Mouse (Mus musculus): ENCODE measurements around the gene Rhbg. TPM values are rescaled to one million over a fixed set of nuclear protein-coding genes. Genes with fewer than 3 reads are reported as not detected.
A peak's percentile ranks its signal among the peaks of the same experiment; 100 is the strongest.
"Not testable (repeated sequence)": the region's sequence is repeated elsewhere in the genome, so short reads cannot be mapped to it uniquely, and the experiment has no call there.

The Rhbg gene
- polyA plus RNA-seq (2015; fragmentation: Nextera tagmentation; extraction: Ambion mirVana): 3.3 and 6.7 TPM in 2 replicates

GRCm38 (mm10) chr3:88254268-88254926 lies at the start of gene Rhbg:
Rhbg (minus strand) TSS chr3:88254709.
- 2% methylated on average over 34 of the region's 34 CpGs for WGBS
- Histone ChIP-seq H3K4me1 (peaks cover 7% of the 10 kb centered on the region), H3K9ac (peak within 1 kb of the TSS; percentile 66), H3K4me3 (peak within 1 kb of the TSS; percentile 46), H3K27ac (no peak within 1 kb of the TSS), H3K36me3 (no peaks in the 10 kb centered on the region), H3K9me3 (no peaks in the 10 kb centered on the region), H3K27me3 (peaks cover 55% of the 10 kb centered on the region), H3K4me2 (peak within 1 kb of the TSS; percentile 73)
- no peak for ATAC-seq (ENCODE audit: insufficient number of reproducible peaks, insufficient read depth, low FRiP score, low TSS enrichment, low read depth)

DNA sequence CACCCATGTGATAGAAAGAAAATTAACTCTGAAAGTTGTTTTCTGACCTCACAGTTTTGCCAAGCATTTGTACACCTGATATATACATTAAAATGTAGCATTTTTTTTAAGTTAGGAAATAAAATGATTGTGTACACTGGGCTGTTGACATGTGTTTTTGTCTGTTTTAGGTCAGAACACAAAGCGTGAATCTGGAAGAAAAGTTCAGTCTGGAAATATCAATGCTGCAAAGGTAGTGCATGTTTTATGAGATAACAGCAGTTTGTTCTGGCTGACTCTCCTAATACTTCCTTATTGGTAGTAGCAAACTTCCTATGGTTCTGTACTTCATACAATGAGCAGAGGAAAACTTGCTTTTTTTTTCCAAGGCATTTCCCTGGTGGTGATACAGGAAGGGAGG lies 44.7 kb upstream of the Rhbg start:
- H3K4me3 ChIP-seq: no peak overlapping the region
- no peak overlapping the region for H3K9ac ChIP-seq
- peaks cover 15% of the 10 kb centered on the region for H3K4me1 ChIP-seq
- H3K27me3 ChIP-seq: no peaks in the 10 kb centered on the region
- 95% methylated on average over 1 of the region's 1 CpGs for WGBS
- H3K9me3 ChIP-seq: no peaks in the 10 kb centered on the region
- peaks cover 49% of the 10 kb centered on the region for H3K36me3 ChIP-seq
- H3K27ac ChIP-seq: no peak overlapping the region
- 0 out of 2 replicates have a peak overlapping the region, but pooled peaks have one; percentile 89 for H3K4me2 ChIP-seq
- no peak for ATAC-seq (ENCODE audit: insufficient number of reproducible peaks, insufficient read depth, low FRiP score, low TSS enrichment, low read depth)

GRCm38 (mm10) chr3:88297321-88297851 lies 42.9 kb upstream of the Rhbg start:
- H3K4me1 ChIP-seq: peaks cover 15% of the 10 kb centered on the region
- no peak for ATAC-seq (ENCODE audit: insufficient number of reproducible peaks, insufficient read depth, low FRiP score, low TSS enrichment, low read depth)
- under 1% methylated on average over 30 of the region's 30 CpGs for WGBS
- peak overlapping the region; percentile 89 for H3K4me2 ChIP-seq
- H3K36me3 ChIP-seq: peaks cover 33% of the 10 kb centered on the region
- H3K27ac ChIP-seq: peak overlapping the region; percentile 95
- H3K27me3 ChIP-seq: no peaks in the 10 kb centered on the region
- H3K9ac ChIP-seq: peak overlapping the region; percentile 92
- H3K4me3 ChIP-seq: peak overlapping the region; percentile 75
- H3K9me3 ChIP-seq: no peaks in the 10 kb centered on the region

- Histone ChIP-seq H3K4me2 (peak within 1 kb of the TSS; percentile 89), H3K4me1 (peaks cover 15% of the 10 kb centered on the region), H3K9ac (peak within 1 kb of the TSS; percentile 92), H3K9me3 (no peaks in the 10 kb centered on the region), H3K4me3 (peak within 1 kb of the TSS; percentile 75), H3K36me3 (peaks cover 28% of the 10 kb centered on the region), H3K27ac (peak within 1 kb of the TSS; percentile 95), H3K27me3 (no peaks in the 10 kb centered on the region)
- ATAC-seq (ENCODE audit: insufficient number of reproducible peaks, insufficient read depth, low FRiP score, low TSS enrichment, low read depth): peak; percentile 99
- WGBS: under 1% methylated on average over 44 of the region's 44 CpGs
Observed at GRCm38 (mm10) chr3:88296561-88297318, 42.2 kb upstream of the Rhbg start, which contains the start of the genes Tsacc and Cct3. Tsacc (minus strand) TSS chr3:88296999. Cct3 (plus strand) TSS chr3:88297116.

- H3K4me1 ChIP-seq: peaks cover 15% of the 10 kb centered on the region
- H3K27ac ChIP-seq: peak overlapping the region; percentile 95
- peak overlapping the region; percentile 92 for H3K9ac ChIP-seq
- peak overlapping the region; percentile 75 for H3K4me3 ChIP-seq
- no peak for ATAC-seq (ENCODE audit: insufficient number of reproducible peaks, insufficient read depth, low FRiP score, low TSS enrichment, low read depth)
- WGBS: under 1% methylated on average over 12 of the region's 12 CpGs
- no peaks in the 10 kb centered on the region for H3K9me3 ChIP-seq
- peaks cover 22% of the 10 kb centered on the region for H3K36me3 ChIP-seq
- H3K4me2 ChIP-seq: peak overlapping the region; percentile 89
- no peaks in the 10 kb centered on the region for H3K27me3 ChIP-seq
Observed at GRCm38 (mm10) chr3:88296110-88296560, 41.6 kb upstream of the Rhbg start.

- Histone ChIP-seq H3K4me1 (peaks cover 15% of the 10 kb centered on the region), H3K9ac (peak overlapping the region; percentile 28; the same call in 1 of the 2 replicates), H3K27ac (peak overlapping the region; percentile 95; the same call in 1 of the 2 replicates), H3K4me3 (peak overlapping the region; percentile 75; the same call in 1 of the 2 replicates), H3K36me3 (peaks cover 13% of the 10 kb centered on the region), H3K4me2 (peak overlapping the region; percentile 89)
- ATAC-seq (ENCODE audit: insufficient number of reproducible peaks, insufficient read depth, low FRiP score, low TSS enrichment, low read depth); H3K9me3 ChIP-seq; H3K27me3 ChIP-seq: not testable (repeated sequence)
- 70% methylated on average over 1 of the region's 1 CpGs for WGBS
Observed at GRCm38 (mm10) chr3:88295272-88295671, 40.8 kb upstream of the Rhbg start.

- 0 out of 2 replicates have a peak, but pooled peaks cover under 1% of the 10 kb centered on the region for H3K36me3 ChIP-seq
- no peak overlapping the region for H3K4me3 ChIP-seq
- no peak for ATAC-seq (ENCODE audit: insufficient number of reproducible peaks, insufficient read depth, low FRiP score, low TSS enrichment, low read depth)
- H3K27me3 ChIP-seq: no peaks in the 10 kb centered on the region
- H3K4me1 ChIP-seq: peaks cover 6% of the 10 kb centered on the region; the same call in 1 of the 2 replicates
- H3K9ac ChIP-seq: no peak overlapping the region
- H3K9me3 ChIP-seq: no peaks in the 10 kb centered on the region
- WGBS: 51% methylated on average over 4 of the region's 4 CpGs
- no peak overlapping the region for H3K4me2 ChIP-seq
- no peak overlapping the region for H3K27ac ChIP-seq
Observed at GRCm38 (mm10) chr3:88291970-88292369, 37.5 kb upstream of the Rhbg start.

- WGBS: 85% methylated on average over 10 of the region's 10 CpGs
- not testable (repeated sequence) for H3K4me2 ChIP-seq; H3K27me3 ChIP-seq; H3K4me3 ChIP-seq; H3K9me3 ChIP-seq; H3K4me1 ChIP-seq; ATAC-seq (ENCODE audit: insufficient number of reproducible peaks, insufficient read depth, low FRiP score, low TSS enrichment, low read depth); H3K27ac ChIP-seq; H3K9ac ChIP-seq
- peaks cover 10% of the 10 kb centered on the region; the same call in 1 of the 2 replicates for H3K36me3 ChIP-seq
Observed at GRCm38 (mm10) chr3:88288133-88288713, 33.7 kb upstream of the Rhbg start.

DNA sequence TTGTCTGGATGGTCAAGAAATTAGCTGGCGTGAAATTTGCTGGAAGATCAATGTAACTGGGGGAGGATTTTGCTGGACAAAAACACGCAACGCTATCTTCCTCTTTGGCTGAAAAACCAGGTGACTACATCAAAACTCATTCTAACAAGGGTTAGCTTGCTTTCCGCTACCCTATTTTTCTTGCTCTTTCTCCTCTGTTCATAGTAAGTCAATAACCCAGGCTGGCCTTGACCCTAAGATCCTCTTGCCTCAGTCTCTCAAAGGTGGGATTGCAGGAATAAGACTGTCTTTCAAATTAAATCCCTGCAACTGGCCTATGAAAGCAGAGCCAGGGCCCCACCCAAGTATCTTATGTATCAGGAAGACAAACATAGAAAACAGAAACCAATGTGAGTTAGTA lies 32.6 kb upstream of the Rhbg start, which contains the start of gene Gm38392:
TSS of gene Gm38392 (minus strand) at position 101 of the 400 bp plus-strand sequence.
- Histone ChIP-seq H3K9ac (no peak within 1 kb of the TSS), H3K36me3 (peaks cover 10% of the 10 kb centered on the region; the same call in 1 of the 2 replicates), H3K4me2 (no peak within 1 kb of the TSS), H3K27me3 (no peaks in the 10 kb centered on the region), H3K9me3 (no peaks in the 10 kb centered on the region), H3K4me1 (no peaks in the 10 kb centered on the region), H3K4me3 (no peak within 1 kb of the TSS), H3K27ac (no peak within 1 kb of the TSS)
- no peak for ATAC-seq (ENCODE audit: insufficient number of reproducible peaks, insufficient read depth, low FRiP score, low TSS enrichment, low read depth)
- 97% methylated on average over 4 of the region's 4 CpGs for WGBS

GRCm38 (mm10) chr3:88285565-88285895 lies 31.0 kb upstream of the Rhbg start:
- not testable (repeated sequence) for H3K9me3 ChIP-seq; H3K27me3 ChIP-seq; H3K4me3 ChIP-seq; H3K27ac ChIP-seq; H3K4me2 ChIP-seq; H3K9ac ChIP-seq; H3K4me1 ChIP-seq; ATAC-seq (ENCODE audit: insufficient number of reproducible peaks, insufficient read depth, low FRiP score, low TSS enrichment, low read depth)
- no CpG with 5 or more reads among the region's 2 CpGs for WGBS
- H3K36me3 ChIP-seq: peaks cover 10% of the 10 kb centered on the region; the same call in 1 of the 2 replicates

Measured in embryonic facial prominence, embryonic 13.5 days (tissue).